23 mouse cellular contexts compared by ENCODE assay signal in genomic region chr7:27130521-27131370, GRCm38 (mm10). TPM values are rescaled to one million over a fixed set of nuclear protein-coding genes. Genes with fewer than 3 reads are reported as not detected.
DNase-seq lines count a peak whose midpoint lies in the region; ATAC-seq and TF ChIP-seq lines count a peak whose summit lies in the region.
"Had no signal": no experiment of that assay in that cellular context is flagged by ENCODE, and none has a peak within 500 bp of the region (broad histone marks: within the 10 kb centered on the region; RNA-seq: fewer than 3 reads in every experiment).

No protein-coding gene starts in this region.

- H3K9ac ChIP-seq in kidney, embryonic 14.5 days (ENCODE audit: low read depth, low read length): no peak overlapping the region
- peak overlapping the region; percentile 22; the same call in 1 of the 2 replicates for H3K9ac ChIP-seq in ES-E14 (ENCODE audit: insufficient read depth, low read depth, low read length, poor library complexity, severe bottlenecking)
- H3K9ac ChIP-seq in kidney, embryonic 16.5 days (replicated peaks; ENCODE audit: low read length): no peak overlapping the region
- H3K9ac ChIP-seq: heart, embryonic 13.5 days; liver, embryonic 12.5 days; neural tube, embryonic 15.5 days had no signal

- H3K27ac ChIP-seq in kidney, embryonic 14.5 days (ENCODE audit: low read depth, low read length): no peak overlapping the region
- no peak overlapping the region for H3K27ac ChIP-seq in ES-E14 (ENCODE audit: insufficient read depth, low read depth, low read length, poor library complexity, severe bottlenecking)
- no peak overlapping the region for H3K27ac ChIP-seq in kidney, embryonic 16.5 days (ENCODE audit: low read length)
- H3K27ac ChIP-seq: forebrain, embryonic 10.5 days; heart, embryonic 13.5 days; layer of hippocampus, adult 2 months; liver, embryonic 12.5 days; neural tube, embryonic 15.5 days had no signal

- no peaks in the 10 kb centered on the region for H3K27me3 ChIP-seq in kidney, embryonic 14.5 days (ENCODE audit: control insufficient read depth, insufficient read depth, low read length)
- no peaks in the 10 kb centered on the region for H3K27me3 ChIP-seq in kidney, embryonic 16.5 days (ENCODE audit: insufficient read depth, low read length)
- H3K27me3 ChIP-seq: heart, embryonic 13.5 days; liver, embryonic 12.5 days; neural tube, embryonic 15.5 days had no signal

- no peak for ATAC-seq in kidney, embryonic 14.5 days (ENCODE audit: low FRiP score, low TSS enrichment)
- 0 out of 2 replicates have a peak, but pooled peaks have one; percentile 36 for ATAC-seq in kidney, embryonic 16.5 days (ENCODE audit: low FRiP score, low TSS enrichment)
- ATAC-seq: liver, embryonic 12.5 days had no signal

- peaks cover 2% of the 10 kb centered on the region; the same call in 1 of the 2 replicates for H3K9me3 ChIP-seq in kidney, embryonic 14.5 days (ENCODE audit: control insufficient read depth, low read length)
- no peaks in the 10 kb centered on the region for H3K9me3 ChIP-seq in ES-E14 (ENCODE audit: control insufficient read depth, insufficient read depth, low read depth, low read length)
- peaks cover 3% of the 10 kb centered on the region; the same call in 1 of the 2 replicates for H3K9me3 ChIP-seq in kidney, embryonic 16.5 days (ENCODE audit: low read length)
- H3K9me3 ChIP-seq: neural tube, embryonic 15.5 days had no signal

- peak; percentile 29 for DNase-seq in adrenal gland, postnatal 14 days
- no peak for DNase-seq in adrenal gland, postnatal 4 days (ENCODE audit: low spot score in 2 of 2)
- peak; percentile 61 for DNase-seq in kidney, adult 11 months
- no peak for DNase-seq in ES-E14 (ENCODE audit: low read depth, low spot score)
- no peak for DNase-seq in gastrocnemius, postnatal 4 days (ENCODE audit: low spot score in 2 of 2)
- DNase-seq in thymus, postnatal 0 days (ENCODE audit: low spot score): no peak
- DNase-seq: cerebellum, adult 9-10 months; gastrocnemius, postnatal 14 days; heart, postnatal 4 days; midbrain, embryonic 14.5 days; thymus, adult 18-20 months had no signal

- H3K36me3 ChIP-seq in kidney, embryonic 14.5 days (ENCODE audit: control insufficient read depth, insufficient read depth, low read length): no peaks in the 10 kb centered on the region
- H3K36me3 ChIP-seq in ES-E14 (ENCODE audit: control insufficient read depth, insufficient read depth, low read length, poor library complexity, severe bottlenecking): no peaks in the 10 kb centered on the region
- no peaks in the 10 kb centered on the region for H3K36me3 ChIP-seq in kidney, embryonic 16.5 days (ENCODE audit: insufficient read depth, low read length)
- H3K36me3 ChIP-seq: forebrain, embryonic 10.5 days; heart, embryonic 13.5 days; liver, embryonic 12.5 days; neural tube, embryonic 15.5 days had no signal

- WGBS in kidney, embryonic 14.5 days: 88% methylated on average over 22 of the region's 22 CpGs
- WGBS in kidney, embryonic 16.5 days: 86% methylated on average over 22 of the region's 22 CpGs

- H3K4me3 ChIP-seq in kidney, embryonic 14.5 days (ENCODE audit: low read length): no peak overlapping the region
- H3K4me3 ChIP-seq in ES-E14 (ENCODE audit: insufficient read depth in 1 of 2, low read depth in 1 of 2, low read length in 2 of 2, poor library complexity in 1 of 2, severe bottlenecking in 1 of 2): peak overlapping the region; percentile 43 to 47; a peak in 3 of 4 replicates
- H3K4me3 ChIP-seq in kidney, embryonic 16.5 days (ENCODE audit: low read length): no peak overlapping the region
- H3K4me3 ChIP-seq: forebrain, embryonic 10.5 days; heart, embryonic 13.5 days; layer of hippocampus, adult 2 months; liver, embryonic 12.5 days; myocyte; neural tube, embryonic 15.5 days had no signal

- H3K4me1 ChIP-seq in kidney, embryonic 14.5 days (ENCODE audit: control insufficient read depth, insufficient read depth, low read length): no peaks in the 10 kb centered on the region
- peaks cover 0 to 10% of the 10 kb centered on the region in 2 experiments; a peak in 1 of 4 replicates for H3K4me1 ChIP-seq in ES-E14 (ENCODE audit: control insufficient read depth in 2 of 2, insufficient read depth in 2 of 2, low read length in 2 of 2, poor library complexity in 1 of 2)
- peaks cover 3% of the 10 kb centered on the region; the same call in 1 of the 2 replicates for H3K4me1 ChIP-seq in kidney, embryonic 16.5 days (ENCODE audit: insufficient read depth, low read length)
- H3K4me1 ChIP-seq: forebrain, embryonic 10.5 days; neural tube, embryonic 15.5 days had no signal

- H3K4me2 ChIP-seq in kidney, embryonic 14.5 days (replicated peaks; ENCODE audit: low read depth, low read length): no peak overlapping the region
- no peak overlapping the region for H3K4me2 ChIP-seq in kidney, embryonic 16.5 days (replicated peaks; ENCODE audit: low read depth, low read length)
- H3K4me2 ChIP-seq: heart, embryonic 13.5 days; liver, embryonic 12.5 days; neural tube, embryonic 15.5 days had no signal

- in situ Hi-C loops in ES-E14 (cut with MboI; ENCODE audit: low sequenced_read_pairs in 2 of 2, unreplicated experiment in 2 of 2): no loop called here

TF ChIP-seq in ES-E14, 5 proteins besides CTCF, POLR2A, EP300 and RAD21:
- TF ChIP-seq ZC3H11A (IDR thresholded peaks at IDR 0.05; ENCODE audit: borderline replicate concordance, low read depth, low read length): no peak
- TF ChIP-seq CHD2 (IDR thresholded peaks at IDR 0.05; ENCODE audit: low read depth, low read length): no peak
- TF ChIP-seq HCFC1 (IDR thresholded peaks at IDR 0.05; ENCODE audit: borderline replicate concordance, insufficient read depth, low read length): no peak
- no peak for TF ChIP-seq MAFK (IDR thresholded peaks at IDR 0.05; ENCODE audit: insufficient read depth, low read depth, low read length)
- TF ChIP-seq ZNF384 (IDR thresholded peaks at IDR 0.05; ENCODE audit: low read depth, low read length): no peak
TF ChIP-seq in ES-E14: peak in this region for 0.

RNA-seq across cellular contexts. Expression of gene Cyp2f2, which starts 11.0 kb away (rescaled TPM):
- total RNA-seq in adrenal gland, postnatal 14 days (2021): 733 and 877 TPM in 2 replicates
- total RNA-seq in adrenal gland, postnatal 4 days (2021): 100 to 1,000 TPM; 148 to 161 TPM
- polyA plus RNA-seq in kidney, embryonic 14.5 days (2014; fragmentation: Nextera tagmentation; extraction: Ambion mirVana): not detected in 2 replicates
- not detected in 2 replicates for total RNA-seq in ES-E14 (2012; rRNA removed)
- polyA plus RNA-seq in kidney, embryonic 16.5 days (2015; fragmentation: Nextera tagmentation; extraction: Ambion mirVana): 0.30 and 0.49 TPM in 2 replicates
- under 1 TPM; 0.41 to 0.59 TPM for total RNA-seq in gastrocnemius, postnatal 4 days (2021)
- 2.0 and 10.5 TPM in 2 replicates for polyA plus RNA-seq in thymus, postnatal 0 days (2015; fragmentation: Nextera tagmentation; extraction: Ambion mirVana)
- total RNA-seq: heart, postnatal 4 days; left cerebral cortex, postnatal 36 days; megakaryocyte progenitor cell, adult 5-6 weeks had no signal
- polyA plus RNA-seq: forebrain, embryonic 10.5 days; heart, embryonic 13.5 days; liver, embryonic 12.5 days; midbrain, embryonic 14.5 days; neural tube, embryonic 15.5 days had no signal

RNA-seq across cellular contexts. Expression of gene Cyp2t4, which starts 22.8 kb away (rescaled TPM):
- total RNA-seq in adrenal gland, postnatal 14 days (2021): not detected in 2 replicates
- total RNA-seq in adrenal gland, postnatal 4 days (2021): not detected
- not detected in 2 replicates for polyA plus RNA-seq in kidney, embryonic 14.5 days (2014; fragmentation: Nextera tagmentation; extraction: Ambion mirVana)
- total RNA-seq in ES-E14 (2012; rRNA removed): 0.32 and 0.58 TPM in 2 replicates
- 0.10 and 0.24 TPM in 2 replicates for polyA plus RNA-seq in kidney, embryonic 16.5 days (2015; fragmentation: Nextera tagmentation; extraction: Ambion mirVana)
- not detected for total RNA-seq in gastrocnemius, postnatal 4 days (2021)
- 0.10 TPM in 1 of 2 replicates, not detected in the other for polyA plus RNA-seq in thymus, postnatal 0 days (2015; fragmentation: Nextera tagmentation; extraction: Ambion mirVana)
- total RNA-seq: adrenal gland, adult 18-20 months; gastrocnemius, postnatal 14 days; heart, postnatal 4 days; layer of hippocampus, adult 2 months; left cerebral cortex, postnatal 36 days; megakaryocyte progenitor cell, adult 5-6 weeks had no signal
- polyA plus RNA-seq: liver, embryonic 12.5 days had no signal

RNA-seq across cellular contexts. Expression of gene Egln2, which starts 35.9 kb away (rescaled TPM):
- total RNA-seq in adrenal gland, postnatal 14 days (2021): 83.9 and 92.9 TPM in 2 replicates
- total RNA-seq in adrenal gland, postnatal 4 days (2021): 100 to 1,000 TPM; 106 to 111 TPM
- polyA plus RNA-seq in kidney, embryonic 14.5 days (2014; fragmentation: Nextera tagmentation; extraction: Ambion mirVana): 33.1 and 37.8 TPM in 2 replicates
- total RNA-seq in ES-E14 (2012; rRNA removed): 53.4 and 56.3 TPM in 2 replicates
- polyA plus RNA-seq in kidney, embryonic 16.5 days (2015; fragmentation: Nextera tagmentation; extraction: Ambion mirVana): 75.4 and 76.9 TPM in 2 replicates
- total RNA-seq in gastrocnemius, postnatal 4 days (2021): 10 to 100 TPM; 81.4 to 85.3 TPM
- polyA plus RNA-seq in thymus, postnatal 0 days (2015; fragmentation: Nextera tagmentation; extraction: Ambion mirVana): 52.4 and 59.5 TPM in 2 replicates

RNA-seq across cellular contexts. Expression of gene Rab4b, which starts 48.0 kb away (rescaled TPM):
- 39.5 and 55.2 TPM in 2 replicates for total RNA-seq in adrenal gland, postnatal 14 days (2021)
- total RNA-seq in adrenal gland, postnatal 4 days (2021): 10 to 100 TPM; 53.3 to 60.8 TPM
- polyA plus RNA-seq in kidney, embryonic 14.5 days (2014; fragmentation: Nextera tagmentation; extraction: Ambion mirVana): 51.5 and 60.2 TPM in 2 replicates
- 28.3 and 44.2 TPM in 2 replicates for total RNA-seq in ES-E14 (2012; rRNA removed)
- polyA plus RNA-seq in kidney, embryonic 16.5 days (2015; fragmentation: Nextera tagmentation; extraction: Ambion mirVana): 65.7 and 67.9 TPM in 2 replicates
- total RNA-seq in gastrocnemius, postnatal 4 days (2021): 10 to 100 TPM; 29.4 to 33.6 TPM
- polyA plus RNA-seq in thymus, postnatal 0 days (2015; fragmentation: Nextera tagmentation; extraction: Ambion mirVana): 125 and 131 TPM in 2 replicates

RNA-seq across cellular contexts. Expression of gene Gm21983, which starts 50.1 kb away (rescaled TPM):
- total RNA-seq in adrenal gland, postnatal 14 days (2021): not detected in 2 replicates
- total RNA-seq in adrenal gland, postnatal 4 days (2021): not detected
- not detected in 2 replicates for polyA plus RNA-seq in kidney, embryonic 14.5 days (2014; fragmentation: Nextera tagmentation; extraction: Ambion mirVana)
- total RNA-seq in ES-E14 (2012; rRNA removed): 1.3 TPM in 1 of 2 replicates, not detected in the other
- not detected in 2 replicates for polyA plus RNA-seq in kidney, embryonic 16.5 days (2015; fragmentation: Nextera tagmentation; extraction: Ambion mirVana)
- not detected for total RNA-seq in gastrocnemius, postnatal 4 days (2021)
- not detected in 2 replicates for polyA plus RNA-seq in thymus, postnatal 0 days (2015; fragmentation: Nextera tagmentation; extraction: Ambion mirVana)
- total RNA-seq: adrenal gland, adult 18-20 months; gastrocnemius, postnatal 14 days; heart, postnatal 4 days; layer of hippocampus, adult 2 months; left cerebral cortex, postnatal 36 days; megakaryocyte progenitor cell, adult 5-6 weeks had no signal
- polyA plus RNA-seq: embryonic facial prominence, embryonic 14.5 days; forebrain, embryonic 10.5 days; liver, embryonic 12.5 days; midbrain, embryonic 14.5 days; myocyte had no signal

Comparison
In these comparisons a context has a peak if more than half of its experiments do, and no peak if none do; other contexts are left out.
1. DNase-seq: peak in adrenal gland, postnatal 14 days (single experiment) and kidney, adult 11 months (single experiment); none in adrenal gland, postnatal 4 days (0 of 2), ES-E14 (single experiment), gastrocnemius, postnatal 4 days (0 of 2) and thymus, postnatal 0 days (single experiment).
2. H3K4me3 ChIP-seq: peak in ES-E14 (2 of 2); none in kidney, embryonic 14.5 days (single experiment) and kidney, embryonic 16.5 days (single experiment).
3. RNA of gene Cyp2f2, which starts 11.0 kb away (total RNA-seq): 733 to 877 TPM in adrenal gland, postnatal 14 days and 148 to 161 TPM in adrenal gland, postnatal 4 days; 0.41 to 0.59 TPM in gastrocnemius, postnatal 4 days and not detected in ES-E14; every median in the first group is over 10 times any median in the second.